Mouse (Mus musculus): ENCODE measurements around the gene Gusb.

GRCm38 (mm10) chr5:130033869-130034268, 31.0 kb upstream of the Gusb start:
- TF ChIP-seq CTCF (IDR thresholded peaks at IDR 0.05; ENCODE audit: control insufficient read depth, insufficient read depth, low read length) (no peak), POLR2A (IDR thresholded peaks at IDR 0.05; ENCODE audit: borderline replicate concordance, control insufficient read depth, low read depth, low read length) (no peak)
